Mouse (Mus musculus) CH12.LX (cell line): Measurements from ENCODE around the gene Slc25a19. TPM values are rescaled to one million over a fixed set of nuclear protein-coding genes. Genes with fewer than 3 reads are reported as not detected.
A peak's percentile ranks its signal among the peaks of the same experiment; 100 is the strongest.

Source experiments
- DNase-seq: peaks from one replicate; pipeline ENCODE4 v3.0.0-alpha.2; 2013; ENCODE audit errors: extremely low read depth
- H3K27ac ChIP-seq: 2 replicates; pipeline ENCODE4 v1.5.1; 2012; ENCODE audit warnings: low read depth, mild to moderate bottlenecking, control low read depth, moderate library complexity; ENCODE audit not compliant: insufficient read depth
- H3K27me3 ChIP-seq: replicated peaks from 2 replicates; pipeline ENCODE3; 2012; ENCODE audit warnings: inconsistent platforms
- H3K36me3 ChIP-seq, 2 experiments: replicated peaks in 1 of 2; 2 replicates each; pipeline versions ENCODE3 to v1.6.1; 2012; ENCODE audit warnings: inconsistent platforms in 1 of 2, low read length in 1 of 2, mild to moderate bottlenecking in 1 of 2, mixed read lengths in 1 of 2, moderate library complexity in 1 of 2; ENCODE audit not compliant: control insufficient read depth in 1 of 2, insufficient read depth in 1 of 2
- H3K4me1 ChIP-seq, 2 experiments: 2 replicates each; pipeline ENCODE4 v1.6.1; 2012; ENCODE audit warnings: inconsistent platforms in 1 of 2, moderate library complexity in 1 of 2; ENCODE audit not compliant: insufficient read depth in 2 of 2, control insufficient read depth in 1 of 2
- H3K4me2 ChIP-seq: 2 replicates; pipeline ENCODE4 v1.6.1; 2012; ENCODE audit warnings: low read depth, mild to moderate bottlenecking, control low read depth; ENCODE audit not compliant: poor library complexity, insufficient read depth, severe bottlenecking
- H3K4me3 ChIP-seq, 3 experiments: fragments of 150-350 bp in 1 of 3; sonication (generic) in 1 of 3; replicated peaks in 1 of 3; 2 replicates each; pipeline versions ENCODE3 to v1.5.1; 2011 to 2012; ENCODE audit warnings: low read depth in 2 of 3, low read length in 2 of 3, mild to moderate bottlenecking in 2 of 3, moderate library complexity in 2 of 3, control low read depth in 1 of 3, improper control_type of control experiment in 1 of 3, inconsistent platforms in 1 of 3, mixed read lengths in 1 of 3; ENCODE audit not compliant: poor library complexity in 1 of 3
- H3K79me2 ChIP-seq: replicated peaks from 2 replicates; pipeline ENCODE4 v1.6.1; 2012; ENCODE audit warnings: mild to moderate bottlenecking, moderate library complexity; ENCODE audit not compliant: control insufficient read depth, poor library complexity, insufficient read depth, severe bottlenecking; ENCODE audit errors: extremely low read depth
- H3K9ac ChIP-seq: 2 replicates; pipeline ENCODE4 v1.6.1; 2012; ENCODE audit warnings: low read depth, mild to moderate bottlenecking, control low read depth, moderate library complexity; ENCODE audit not compliant: insufficient read depth
- H3K9me3 ChIP-seq: replicated peaks from 2 replicates; pipeline ENCODE3; 2012; ENCODE audit warnings: low read length, inconsistent platforms, mixed read lengths
- BHLHE40 ChIP-seq: IDR thresholded peaks from 2 replicates; pipeline ENCODE4 v1.6.1; 2011; ENCODE audit warnings: mild to moderate bottlenecking, low read depth, low read length, improper control_type of control experiment
- CHD2 ChIP-seq: IDR thresholded peaks from 2 replicates; pipeline ENCODE4 v1.6.1; 2011; ENCODE audit warnings: low read length, improper control_type of control experiment
- E2F4 ChIP-seq: IDR thresholded peaks from 2 replicates; pipeline ENCODE4 v1.6.1; 2011; ENCODE audit warnings: low read depth, low read length, improper control_type of control experiment; ENCODE audit not compliant: insufficient replicate concordance
- ELF1 ChIP-seq: IDR thresholded peaks from 2 replicates; pipeline ENCODE4 v1.6.1; 2014; ENCODE audit warnings: low read depth, mild to moderate bottlenecking, inconsistent platforms, low read length, improper control_type of control experiment
- EP300 ChIP-seq: IDR thresholded peaks from 2 replicates; pipeline ENCODE4 v1.6.1; 2011; ENCODE audit warnings: low read length, improper control_type of control experiment
- GABPA ChIP-seq: IDR thresholded peaks from 2 replicates; pipeline ENCODE4 v1.6.1; 2012; ENCODE audit warnings: low read depth, low read length, improper control_type of control experiment, inconsistent platforms; ENCODE audit not compliant: insufficient replicate concordance
- JUN ChIP-seq: IDR thresholded peaks from 2 replicates; pipeline ENCODE4 v1.6.1; 2011; ENCODE audit warnings: low read depth, mild to moderate bottlenecking, low read length, improper control_type of control experiment, moderate library complexity; ENCODE audit not compliant: insufficient read depth
- JUND ChIP-seq: conservative IDR thresholded peaks from 2 replicates; pipeline ENCODE4 v1.6.1; 2011; ENCODE audit warnings: low read depth, low read length, improper control_type of control experiment
- KAT2A ChIP-seq: IDR thresholded peaks from 2 replicates; pipeline ENCODE4 v1.6.1; 2012; ENCODE audit warnings: low read length, improper control_type of control experiment, inconsistent platforms; ENCODE audit not compliant: insufficient replicate concordance
- MEF2A ChIP-seq: IDR thresholded peaks from 2 replicates; pipeline ENCODE4 v1.6.1; 2014; ENCODE audit warnings: low read depth, mild to moderate bottlenecking, inconsistent platforms, low read length, improper control_type of control experiment, borderline replicate concordance
- MYC ChIP-seq: IDR thresholded peaks from 2 replicates; pipeline ENCODE4 v1.6.1; 2011; ENCODE audit warnings: low read depth, mild to moderate bottlenecking, improper control_type of control experiment, low read length
- NELFE ChIP-seq: IDR thresholded peaks from 2 replicates; pipeline ENCODE4 v1.6.1; 2011; ENCODE audit warnings: low read depth, low read length, improper control_type of control experiment
- POLR2A ChIP-seq: IDR thresholded peaks from 2 replicates; pipeline ENCODE4 v1.6.1; 2011; ENCODE audit warnings: low read depth, mild to moderate bottlenecking, improper control_type of control experiment, low read length
- RAD21 ChIP-seq: IDR thresholded peaks from 2 replicates; pipeline ENCODE4 v1.6.1; 2011; ENCODE audit warnings: low read depth, mild to moderate bottlenecking, low read length, improper control_type of control experiment, moderate library complexity
- SMC3 ChIP-seq: IDR thresholded peaks from 2 replicates; pipeline ENCODE4 v1.6.1; 2011; ENCODE audit warnings: low read depth, low read length, improper control_type of control experiment
- TCF12 ChIP-seq: IDR thresholded peaks from 2 replicates; pipeline ENCODE4 v1.6.1; 2014; ENCODE audit warnings: low read depth, mild to moderate bottlenecking, inconsistent platforms, low read length, improper control_type of control experiment
- UBTF ChIP-seq: IDR thresholded peaks from 2 replicates; pipeline ENCODE4 v1.6.1; 2012; ENCODE audit warnings: low read depth, mild to moderate bottlenecking, inconsistent platforms, low read length, improper control_type of control experiment, moderate library complexity
- ZC3H11A ChIP-seq: IDR thresholded peaks from 2 replicates; pipeline ENCODE4 v1.6.1; 2012; ENCODE audit warnings: low read depth, mild to moderate bottlenecking, inconsistent platforms, low read length, improper control_type of control experiment
- ZMIZ1 ChIP-seq: IDR thresholded peaks from 2 replicates; pipeline ENCODE4 v1.6.1; 2012; ENCODE audit warnings: low read depth, mild to moderate bottlenecking, inconsistent platforms, low read length, improper control_type of control experiment
- ZNF384 ChIP-seq: IDR thresholded peaks from 2 replicates; pipeline ENCODE4 v1.6.1; 2012; ENCODE audit warnings: low read depth, low read length, improper control_type of control experiment, inconsistent platforms
- dilution Hi-C: fragments of 300-500 bp; cut with MboI; formaldehyde crosslinking; loops from 2 replicates; pipeline ENCODE4 v1.14.3; 2020; ENCODE audit warnings: low sequenced_read_pairs; ENCODE audit not compliant: extremely low pct_unique_long_range_greater_than_20kb, extremely low pct_ligation_motif_present
- in situ Hi-C: fragments of 300-500 bp; cut with MboI; formaldehyde crosslinking; loops from 3 replicates; pipeline ENCODE4 v1.14.3; 2019; ENCODE audit warnings: low sequenced_read_pairs, low pct_ligation_motif_present, low pct_unique_long_range_greater_than_20kb, mixed read lengths
- polyA plus RNA-seq: library from polyadenylated mRNA; unstranded; fragments of >175 nt; gene quantifications from 2 replicates; pipeline ENCODE4 v1.2.1, GENCODE M21; 2012; ENCODE audit warnings: low read depth; ENCODE audit not compliant: insufficient read length
- total RNA-seq, 2 experiments: library from RNA; depleted of rRNA; stranded (reverse); fragments of 300-350 nt in 1 of 2; fragments of >200 nt in 1 of 2; gene quantifications; 2 replicates each; pipeline ENCODE4 v1.2.3; 2012 to 2014

Slc25a19 gene
- total and polyA plus RNA-seq, 3 experiments: 277 to 398 (median 278) TPM

DNA sequence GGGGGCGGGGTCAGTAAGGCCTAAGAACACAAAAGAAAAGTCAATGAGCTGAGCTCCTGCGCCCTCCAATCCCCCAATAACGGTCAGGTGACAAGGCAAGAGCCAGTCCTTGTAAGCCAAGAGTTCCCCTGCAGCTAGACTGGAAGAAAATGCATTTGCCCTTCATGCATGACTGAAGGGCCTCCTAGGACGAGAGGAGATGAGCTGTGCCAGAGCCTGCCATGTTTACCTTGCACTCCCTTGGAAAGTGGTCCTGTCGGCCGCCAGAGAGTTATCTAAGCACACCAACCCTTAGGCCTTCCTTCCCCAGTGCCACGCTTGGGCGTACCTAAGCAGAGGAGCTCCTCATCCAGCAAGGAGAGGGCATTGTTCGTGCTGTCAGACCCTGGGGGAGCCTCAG lies 40.1 kb downstream of the Slc25a19 start:
- no peak for DNase-seq
- dilution Hi-C loops (no loop called here), in situ Hi-C loops (no loop called here)
- peaks cover 13 to 38% of the 10 kb centered on the region in 2 experiments for H3K4me1 ChIP-seq
- H3K9me3 ChIP-seq: no peaks in the 10 kb centered on the region
- no peaks in the 10 kb centered on the region for H3K79me2 ChIP-seq
- H3K4me2 ChIP-seq: no peak overlapping the region
- H3K27ac ChIP-seq: no peak overlapping the region
- H3K4me3 ChIP-seq: no peak overlapping the region
- H3K36me3 ChIP-seq: peaks cover 95 to 96% of the 10 kb centered on the region in 2 experiments
- H3K27me3 ChIP-seq: no peaks in the 10 kb centered on the region
- H3K9ac ChIP-seq: no peak overlapping the region
- TF ChIP-seq RAD21: no peak
- TF ChIP-seq POLR2A: 0 out of 2 replicates have a peak, but pooled peaks have one; percentile 8
- TF ChIP-seq, all 38 proteins: peak for 1

DNA sequence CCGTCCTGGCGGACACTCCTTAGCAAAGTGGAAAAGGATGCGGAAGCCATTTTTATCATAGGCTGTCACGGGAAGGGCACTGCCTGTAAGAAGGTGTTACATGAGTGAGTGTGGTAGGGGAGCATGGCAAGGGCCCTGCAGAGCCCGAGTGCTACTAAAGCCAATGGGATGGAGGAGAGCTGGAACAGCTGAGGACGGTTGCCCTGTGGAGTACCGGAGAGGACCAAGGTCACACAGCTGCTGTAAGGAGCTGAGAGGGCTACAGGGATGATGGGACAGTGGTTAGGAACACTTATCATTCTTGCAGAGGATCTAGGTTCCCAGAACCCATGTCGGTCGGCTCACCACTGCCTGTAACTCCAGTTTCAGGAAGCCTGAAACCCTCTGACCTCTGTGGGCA lies 41.7 kb downstream of the Slc25a19 start:
- dilution Hi-C loops: no loop called here
- no peak overlapping the region for H3K9ac ChIP-seq
- DNase-seq: no peak
- TF ChIP-seq NELFE (no peak), JUN (no peak), GABPA (no peak), KAT2A (no peak), ZMIZ1 (no peak), SMC3 (no peak), POLR2A (no peak), E2F4 (no peak), ZNF384 (no peak), MEF2A (no peak), JUND (no peak), UBTF (no peak), ELF1 (no peak), CHD2 (no peak), BHLHE40 (no peak), EP300 (no peak), MYC (no peak), TCF12 (no peak), ZC3H11A (no peak)
- TF ChIP-seq, all 38 proteins: peak for 0
- no peaks in the 10 kb centered on the region for H3K9me3 ChIP-seq
- peaks cover 95 to 97% of the 10 kb centered on the region in 2 experiments for H3K36me3 ChIP-seq
- H3K4me1 ChIP-seq: peaks cover 20 to 49% of the 10 kb centered on the region in 2 experiments
- no peaks in the 10 kb centered on the region for H3K27me3 ChIP-seq
- H3K79me2 ChIP-seq: no peaks in the 10 kb centered on the region
- no peak overlapping the region for H3K4me3 ChIP-seq
- in situ Hi-C loops: no loop called here
- H3K27ac ChIP-seq: no peak overlapping the region
- H3K4me2 ChIP-seq: no peak overlapping the region
